Mouse (Mus musculus): ENCODE data around the gene Prkcz. TPM values are rescaled to one million over a fixed set of nuclear protein-coding genes. Genes with fewer than 3 reads are reported as not detected.

Gene Prkcz
- polyA plus RNA-seq, 1 experiment: 33.3 TPM

DNA sequence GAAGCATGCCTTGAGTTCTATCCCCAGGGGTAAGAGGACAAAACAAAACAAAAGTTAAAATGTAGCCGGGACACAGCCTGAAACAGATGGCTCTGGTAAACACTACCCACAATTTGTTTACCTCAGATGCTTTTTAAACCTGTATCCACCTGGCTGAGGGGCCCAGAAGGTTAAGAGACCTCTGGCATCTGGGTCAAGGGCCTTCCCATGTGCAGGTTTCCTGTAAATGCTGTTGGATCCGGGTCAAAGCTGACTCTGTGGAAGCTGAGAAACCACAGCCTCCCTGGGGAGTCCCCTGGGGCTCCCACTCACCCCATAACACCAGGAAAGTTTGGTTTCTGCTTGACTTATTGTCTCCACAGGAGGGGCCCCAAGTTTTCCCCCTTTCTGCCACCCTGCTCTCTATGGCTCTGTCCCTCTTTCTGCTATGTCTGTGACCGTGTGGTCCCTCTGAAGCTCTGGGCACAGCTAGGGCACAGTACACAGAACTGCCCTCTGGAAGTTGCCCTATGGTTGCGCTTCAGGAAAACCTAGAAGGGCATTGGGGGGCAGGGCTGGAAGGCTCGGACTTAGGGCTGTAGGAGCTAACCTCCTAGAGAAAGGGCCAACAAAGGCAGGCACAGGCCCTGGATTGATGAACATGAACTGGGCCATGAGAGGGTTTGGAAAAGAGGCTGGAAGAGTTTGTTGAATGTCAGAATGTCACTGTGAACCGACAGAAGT is 115.2 kb downstream of the Prkcz start:
- Histone ChIP-seq H3K4me3 (ENCODE audit: low read depth, low read length) (no peak overlapping the region), H3K27me3 (ENCODE audit: control insufficient read depth, insufficient read depth, low read length, poor library complexity, severe bottlenecking) (no peaks in the 10 kb centered on the region), H3K9ac (ENCODE audit: low read depth, poor library complexity, severe bottlenecking) (no peak overlapping the region), H3K9me3 (replicated peaks; ENCODE audit: control insufficient read depth, insufficient read depth, low read length, poor library complexity, severe bottlenecking) (no peaks in the 10 kb centered on the region), H3K36me3 (ENCODE audit: control insufficient read depth, insufficient read depth, low read length, poor library complexity, severe bottlenecking) (no peaks in the 10 kb centered on the region), H3K4me1 (ENCODE audit: control insufficient read depth, insufficient read depth, low read length) (no peaks in the 10 kb centered on the region), H3K27ac (ENCODE audit: insufficient read depth, low read length) (no peak overlapping the region)
- TF ChIP-seq CTCF (IDR thresholded peaks at IDR 0.05; ENCODE audit: low read depth, low read length): no peak
- TF ChIP-seq POLR2A (IDR thresholded peaks at IDR 0.05; ENCODE audit: insufficient read depth, low read length): no peak
- no peak for TF ChIP-seq EP300 (IDR thresholded peaks at IDR 0.05; ENCODE audit: insufficient read depth, low read depth, low read length)

DNA sequence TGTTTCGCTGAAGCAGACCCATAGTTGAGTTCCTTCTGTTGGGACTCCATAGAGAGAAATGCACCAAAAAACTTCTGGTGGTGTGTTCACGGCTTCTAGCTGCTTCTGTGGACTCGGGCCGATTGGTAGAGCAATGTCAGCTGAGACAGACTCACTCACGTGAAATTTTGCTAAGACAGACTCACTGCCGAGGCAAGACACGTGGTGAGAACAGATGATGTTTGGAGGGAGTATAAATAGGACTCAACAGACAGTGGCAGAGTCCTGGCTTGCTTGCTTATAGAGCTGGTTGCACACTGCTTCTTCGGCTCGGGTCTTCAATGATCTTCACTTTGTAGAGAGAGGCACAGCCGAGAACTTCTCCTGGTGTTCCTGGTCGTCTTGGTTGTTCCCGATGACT is 117.9 kb downstream of the Prkcz start:
- no peaks in the 10 kb centered on the region for H3K4me1 ChIP-seq (ENCODE audit: control insufficient read depth, insufficient read depth, low read length)
- no peaks in the 10 kb centered on the region for H3K27me3 ChIP-seq (ENCODE audit: control insufficient read depth, insufficient read depth, low read length, poor library complexity, severe bottlenecking)
- no peak overlapping the region for H3K4me3 ChIP-seq (ENCODE audit: low read depth, low read length)
- no peaks in the 10 kb centered on the region for H3K9me3 ChIP-seq (replicated peaks; ENCODE audit: control insufficient read depth, insufficient read depth, low read length, poor library complexity, severe bottlenecking)
- TF ChIP-seq EP300 (IDR thresholded peaks at IDR 0.05; ENCODE audit: insufficient read depth, low read depth, low read length) (no peak), CTCF (IDR thresholded peaks at IDR 0.05; ENCODE audit: low read depth, low read length) (no peak), POLR2A (IDR thresholded peaks at IDR 0.05; ENCODE audit: insufficient read depth, low read length) (no peak)
- no peak overlapping the region for H3K27ac ChIP-seq (ENCODE audit: insufficient read depth, low read length)
- H3K36me3 ChIP-seq (ENCODE audit: control insufficient read depth, insufficient read depth, low read length, poor library complexity, severe bottlenecking): no peaks in the 10 kb centered on the region
- no peak overlapping the region for H3K9ac ChIP-seq (ENCODE audit: low read depth, poor library complexity, severe bottlenecking)

DNA sequence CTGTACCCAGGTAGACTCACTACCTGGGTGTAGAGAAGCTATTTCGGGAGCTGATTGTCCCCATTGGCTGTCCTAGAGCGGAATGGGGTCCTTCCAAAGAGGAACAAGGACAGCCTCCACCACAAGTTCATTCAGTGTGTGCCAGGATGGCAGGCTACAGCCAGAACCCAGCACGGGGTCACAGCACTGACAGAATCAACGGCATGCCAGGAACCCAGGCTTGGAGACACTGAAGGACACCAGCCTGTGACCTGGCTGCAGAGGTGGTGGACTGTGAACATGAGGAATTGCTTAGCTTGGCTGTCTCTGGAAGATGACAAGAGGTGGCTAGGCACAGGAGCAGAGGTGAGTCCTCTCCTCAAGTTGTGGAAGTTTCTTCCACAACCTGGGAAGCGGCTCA is 118.9 kb downstream of the Prkcz start:
- no peak overlapping the region for H3K27ac ChIP-seq (ENCODE audit: insufficient read depth, low read length)
- TF ChIP-seq EP300 (IDR thresholded peaks at IDR 0.05; ENCODE audit: insufficient read depth, low read depth, low read length) (no peak), CTCF (IDR thresholded peaks at IDR 0.05; ENCODE audit: low read depth, low read length) (no peak), POLR2A (IDR thresholded peaks at IDR 0.05; ENCODE audit: insufficient read depth, low read length) (no peak)

GRCm38 (mm10) chr4:155241789-155242188 is 119.4 kb downstream of the Prkcz start:
- H3K9ac ChIP-seq (ENCODE audit: low read depth, poor library complexity, severe bottlenecking): no peak overlapping the region
- no peak overlapping the region for H3K4me3 ChIP-seq (ENCODE audit: low read depth, low read length)
- no peak overlapping the region for H3K27ac ChIP-seq (ENCODE audit: insufficient read depth, low read length)
- TF ChIP-seq CTCF (IDR thresholded peaks at IDR 0.05; ENCODE audit: low read depth, low read length) (no peak), POLR2A (IDR thresholded peaks at IDR 0.05; ENCODE audit: insufficient read depth, low read length) (no peak), EP300 (IDR thresholded peaks at IDR 0.05; ENCODE audit: insufficient read depth, low read depth, low read length) (no peak)
- H3K9me3 ChIP-seq (replicated peaks; ENCODE audit: control insufficient read depth, insufficient read depth, low read length, poor library complexity, severe bottlenecking): no peaks in the 10 kb centered on the region
- H3K36me3 ChIP-seq (ENCODE audit: control insufficient read depth, insufficient read depth, low read length, poor library complexity, severe bottlenecking): no peaks in the 10 kb centered on the region
- no peaks in the 10 kb centered on the region for H3K27me3 ChIP-seq (ENCODE audit: control insufficient read depth, insufficient read depth, low read length, poor library complexity, severe bottlenecking)
- H3K4me1 ChIP-seq (ENCODE audit: control insufficient read depth, insufficient read depth, low read length): no peaks in the 10 kb centered on the region

More for the DNA sequence above, 118.9 kb downstream of the Prkcz start:
- H3K4me1 ChIP-seq (ENCODE audit: control insufficient read depth, insufficient read depth, low read length): no peaks in the 10 kb centered on the region
- no peak overlapping the region for H3K4me3 ChIP-seq (ENCODE audit: low read depth, low read length)
- no peaks in the 10 kb centered on the region for H3K27me3 ChIP-seq (ENCODE audit: control insufficient read depth, insufficient read depth, low read length, poor library complexity, severe bottlenecking)
- H3K36me3 ChIP-seq (ENCODE audit: control insufficient read depth, insufficient read depth, low read length, poor library complexity, severe bottlenecking): no peaks in the 10 kb centered on the region
- H3K9ac ChIP-seq (ENCODE audit: low read depth, poor library complexity, severe bottlenecking): no peak overlapping the region
- no peaks in the 10 kb centered on the region for H3K9me3 ChIP-seq (replicated peaks; ENCODE audit: control insufficient read depth, insufficient read depth, low read length, poor library complexity, severe bottlenecking)

DNA sequence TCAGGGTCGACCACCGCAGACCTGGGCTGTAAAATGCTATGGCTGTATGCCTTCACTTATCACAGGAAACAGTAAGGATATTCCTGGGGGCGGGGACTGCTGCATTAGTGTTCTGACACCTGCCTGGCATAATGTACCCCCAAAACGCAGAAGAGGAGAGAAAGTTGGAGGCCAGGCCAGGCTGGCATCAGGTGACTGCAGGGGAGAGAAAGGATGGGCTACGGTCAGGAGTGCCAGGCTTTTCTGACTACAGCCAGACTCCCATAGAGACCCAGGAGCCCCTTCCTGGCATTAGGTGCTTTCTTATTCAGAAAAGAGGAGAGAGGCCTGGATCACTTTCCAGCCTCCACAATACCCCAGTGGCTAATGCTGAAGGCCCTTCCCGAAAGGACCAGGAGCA is 121.7 kb downstream of the Prkcz start:
- Histone ChIP-seq H3K27me3 (ENCODE audit: control insufficient read depth, insufficient read depth, low read length, poor library complexity, severe bottlenecking) (no peaks in the 10 kb centered on the region), H3K9ac (ENCODE audit: low read depth, poor library complexity, severe bottlenecking) (no peak overlapping the region), H3K4me1 (ENCODE audit: control insufficient read depth, insufficient read depth, low read length) (no peaks in the 10 kb centered on the region), H3K27ac (ENCODE audit: insufficient read depth, low read length) (no peak overlapping the region), H3K4me3 (ENCODE audit: low read depth, low read length) (no peak overlapping the region), H3K36me3 (ENCODE audit: control insufficient read depth, insufficient read depth, low read length, poor library complexity, severe bottlenecking) (no peaks in the 10 kb centered on the region), H3K9me3 (replicated peaks; ENCODE audit: control insufficient read depth, insufficient read depth, low read length, poor library complexity, severe bottlenecking) (no peaks in the 10 kb centered on the region)
- no peak for TF ChIP-seq CTCF (IDR thresholded peaks at IDR 0.05; ENCODE audit: low read depth, low read length)
- TF ChIP-seq EP300 (IDR thresholded peaks at IDR 0.05; ENCODE audit: insufficient read depth, low read depth, low read length): no peak
- no peak for TF ChIP-seq POLR2A (IDR thresholded peaks at IDR 0.05; ENCODE audit: insufficient read depth, low read length)

- no peaks in the 10 kb centered on the region for H3K4me1 ChIP-seq (ENCODE audit: control insufficient read depth, insufficient read depth, low read length)
- no peak overlapping the region for H3K9ac ChIP-seq (ENCODE audit: low read depth, poor library complexity, severe bottlenecking)
- H3K27ac ChIP-seq (ENCODE audit: insufficient read depth, low read length): no peak overlapping the region
- H3K27me3 ChIP-seq (ENCODE audit: control insufficient read depth, insufficient read depth, low read length, poor library complexity, severe bottlenecking): no peaks in the 10 kb centered on the region
- no peaks in the 10 kb centered on the region for H3K9me3 ChIP-seq (replicated peaks; ENCODE audit: control insufficient read depth, insufficient read depth, low read length, poor library complexity, severe bottlenecking)
- TF ChIP-seq POLR2A (IDR thresholded peaks at IDR 0.05; ENCODE audit: insufficient read depth, low read length) (no peak), CTCF (IDR thresholded peaks at IDR 0.05; ENCODE audit: low read depth, low read length) (no peak), EP300 (IDR thresholded peaks at IDR 0.05; ENCODE audit: insufficient read depth, low read depth, low read length) (no peak)
- no peaks in the 10 kb centered on the region for H3K36me3 ChIP-seq (ENCODE audit: control insufficient read depth, insufficient read depth, low read length, poor library complexity, severe bottlenecking)
- no peak overlapping the region for H3K4me3 ChIP-seq (ENCODE audit: low read depth, low read length)
Measured at GRCm38 (mm10) chr4:155238276-155238675, 122.9 kb downstream of the Prkcz start.
